Mouse (Mus musculus): ENCODE measurements at regions not wholly inside any gene's neighbourhood (a gene's known extent, or its start where the extent isn't known, plus 50 kb on each side); places are given as distances from the start of the nearest gene placed in this dataset.

DNA sequence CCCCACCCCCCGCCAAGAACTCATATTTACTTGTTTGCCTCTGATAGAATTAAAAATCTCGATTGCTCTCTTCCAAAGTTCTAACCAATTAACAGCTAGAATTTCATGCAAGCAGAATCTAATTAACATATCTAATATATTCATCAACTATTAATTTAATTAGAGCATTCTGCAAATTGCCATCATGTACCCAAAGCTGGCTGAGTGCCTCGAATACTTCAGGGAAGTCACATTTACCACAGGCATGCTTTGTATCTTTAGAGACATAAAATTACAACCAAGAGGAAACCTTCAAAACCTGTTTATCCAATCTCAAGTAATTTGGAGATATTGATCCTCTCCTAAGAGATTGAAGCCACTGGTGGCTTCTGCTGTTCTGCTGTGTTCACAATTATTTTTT, 401.6 kb upstream of the Nmur2 start:
- H3K9me3 ChIP-seq (replicated peaks): no peaks in the 10 kb centered on the region
- no peak overlapping the region for H3K4me3 ChIP-seq
- H3K4me1 ChIP-seq: no peaks in the 10 kb centered on the region
- DNase-seq (ENCODE audit: low spot score): no peak
- H3K36me3 ChIP-seq: no peaks in the 10 kb centered on the region
- WGBS: 88% methylated on average over 3 of the region's 3 CpGs
- H3K27ac ChIP-seq (replicated peaks): no peak overlapping the region
- H3K27me3 ChIP-seq (ENCODE audit: low read depth, poor library complexity, severe bottlenecking): no peaks in the 10 kb centered on the region

DNA sequence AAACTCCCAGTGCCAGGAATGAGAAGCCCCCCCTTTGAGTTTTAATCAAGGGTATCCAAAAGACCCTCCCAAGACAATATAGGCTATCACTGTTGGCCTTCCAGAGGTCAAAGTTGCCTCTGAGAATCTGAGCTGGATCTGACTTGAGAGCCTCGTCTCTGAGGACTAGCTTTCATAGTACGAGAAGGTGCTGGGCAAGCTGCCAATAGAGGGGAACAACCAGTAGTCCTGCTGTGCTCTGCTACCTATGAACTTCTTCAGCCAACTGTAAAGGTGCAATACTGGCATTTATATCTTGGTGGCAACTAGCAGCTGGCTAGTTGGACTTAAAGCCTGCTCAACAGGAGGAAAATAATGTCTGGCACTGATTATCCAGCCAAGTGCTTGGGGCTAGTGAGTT, 400.3 kb upstream of the Nmur2 start:
- no peaks in the 10 kb centered on the region for H3K9me3 ChIP-seq (replicated peaks)
- DNase-seq (ENCODE audit: low spot score): no peak
- no peaks in the 10 kb centered on the region for H3K36me3 ChIP-seq
- WGBS: 73% methylated on average over 2 of the region's 2 CpGs
- H3K4me1 ChIP-seq: no peaks in the 10 kb centered on the region
- H3K27me3 ChIP-seq (ENCODE audit: low read depth, poor library complexity, severe bottlenecking): no peaks in the 10 kb centered on the region
- H3K27ac ChIP-seq (replicated peaks): no peak overlapping the region
- no peak overlapping the region for H3K4me3 ChIP-seq

DNA sequence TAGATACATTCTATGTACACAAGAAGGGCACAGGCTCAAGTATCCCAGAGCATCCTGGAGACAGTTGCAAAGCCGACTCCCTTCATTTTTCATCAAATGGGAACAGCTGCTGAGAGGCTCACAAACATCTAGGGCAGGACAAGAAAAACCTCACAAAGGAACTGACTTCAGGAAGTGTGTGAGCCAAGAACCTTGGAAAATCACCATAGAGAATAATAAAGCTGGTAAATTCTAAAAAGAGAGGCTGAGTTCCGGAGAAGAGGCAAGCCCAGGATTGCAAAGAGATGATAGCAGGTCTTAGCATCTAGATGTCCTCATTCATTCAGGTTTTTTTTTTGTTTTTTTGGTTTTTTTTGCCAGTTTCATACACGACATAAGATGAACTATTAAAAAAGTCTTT, 390.3 kb upstream of the Nmur2 start:
- Histone ChIP-seq H3K36me3 (no peaks in the 10 kb centered on the region), H3K9me3 (replicated peaks) (no peaks in the 10 kb centered on the region), H3K27ac (replicated peaks) (no peak overlapping the region), H3K27me3 (ENCODE audit: low read depth, poor library complexity, severe bottlenecking) (no peaks in the 10 kb centered on the region), H3K4me1 (no peaks in the 10 kb centered on the region), H3K4me3 (no peak overlapping the region)
- DNase-seq (ENCODE audit: low spot score): no peak
- WGBS: 91% methylated on average over 3 of the region's 3 CpGs

DNA sequence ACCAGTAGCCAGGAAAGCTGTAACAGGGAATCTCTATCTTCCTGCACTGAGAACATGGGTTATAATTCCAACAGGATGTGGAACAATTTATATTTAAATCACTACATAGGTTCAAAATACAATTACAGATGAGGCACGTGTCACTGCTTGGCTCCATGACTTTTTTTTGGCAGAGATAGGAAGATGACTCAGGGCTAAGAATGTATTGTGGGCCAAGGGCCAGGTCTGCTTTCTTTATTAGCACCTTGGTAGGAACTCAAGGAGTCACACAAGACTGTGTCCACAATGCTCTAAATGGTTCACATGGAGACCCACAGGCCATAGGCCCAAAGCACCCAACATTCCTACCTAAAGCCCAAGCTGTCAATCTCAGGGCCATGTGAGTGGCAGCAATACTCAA, 344.0 kb upstream of the Nmur2 start:
- WGBS: 86% methylated on average over 1 of the region's 1 CpGs
- Histone ChIP-seq H3K4me1 (no peaks in the 10 kb centered on the region), H3K27ac (replicated peaks) (no peak overlapping the region), H3K9me3 (replicated peaks) (no peaks in the 10 kb centered on the region), H3K4me3 (no peak overlapping the region), H3K36me3 (no peaks in the 10 kb centered on the region), H3K27me3 (ENCODE audit: low read depth, poor library complexity, severe bottlenecking) (no peaks in the 10 kb centered on the region)
- DNase-seq (ENCODE audit: low spot score): no peak

DNA sequence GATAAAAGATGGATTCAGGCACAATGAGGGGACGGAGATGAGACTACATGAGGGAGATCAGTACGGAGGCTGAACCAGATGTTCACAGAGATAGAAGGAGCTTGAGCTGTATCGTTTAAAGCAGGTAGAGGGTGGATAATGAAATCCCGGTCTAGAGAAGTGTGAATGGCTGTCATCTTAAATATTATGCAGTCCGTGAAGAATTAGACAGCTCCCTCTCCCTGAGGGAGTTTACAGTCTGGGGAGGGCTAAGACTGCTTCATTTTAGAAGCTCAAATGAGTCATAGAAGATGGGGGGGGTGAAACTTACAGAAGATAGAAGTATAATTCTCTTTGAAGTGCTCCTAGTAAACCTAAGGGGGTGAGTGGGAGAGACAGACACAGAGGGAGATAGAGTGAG, 336.7 kb upstream of the Nmur2 start:
- Histone ChIP-seq H3K4me3 (no peak overlapping the region), H3K36me3 (no peaks in the 10 kb centered on the region), H3K27me3 (ENCODE audit: low read depth, poor library complexity, severe bottlenecking) (no peaks in the 10 kb centered on the region), H3K4me1 (no peaks in the 10 kb centered on the region), H3K27ac (replicated peaks) (no peak overlapping the region), H3K9me3 (replicated peaks) (no peaks in the 10 kb centered on the region)
- no peak for DNase-seq (ENCODE audit: low spot score)
- 93% methylated on average over 5 of the region's 5 CpGs for WGBS

DNA sequence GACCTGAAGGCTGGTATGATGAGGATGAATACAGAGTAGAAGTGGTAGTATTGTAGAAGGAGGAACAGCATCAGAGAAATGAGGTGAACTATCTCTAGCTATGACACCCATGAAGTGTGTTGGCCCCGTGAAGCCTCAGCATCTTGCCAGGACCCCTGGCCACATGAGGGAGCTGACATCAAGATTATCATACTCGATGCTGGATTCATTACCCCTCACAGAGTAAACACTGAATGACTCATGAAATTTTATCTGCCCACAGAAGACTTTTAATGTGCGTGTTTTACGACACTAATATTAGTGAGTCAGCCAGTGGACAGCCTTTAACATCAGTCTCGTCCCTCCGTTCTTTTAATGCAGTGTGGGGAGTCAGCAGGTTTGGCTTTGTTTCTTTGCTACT, 333.5 kb upstream of the Nmur2 start:
- Histone ChIP-seq H3K4me1 (no peaks in the 10 kb centered on the region), H3K27ac (replicated peaks) (no peak overlapping the region), H3K4me3 (no peak overlapping the region), H3K9me3 (replicated peaks) (no peaks in the 10 kb centered on the region), H3K27me3 (ENCODE audit: low read depth, poor library complexity, severe bottlenecking) (no peaks in the 10 kb centered on the region), H3K36me3 (no peaks in the 10 kb centered on the region)
- WGBS: 83% methylated on average over 6 of the region's 6 CpGs
- no peak for DNase-seq (ENCODE audit: low spot score)

DNA sequence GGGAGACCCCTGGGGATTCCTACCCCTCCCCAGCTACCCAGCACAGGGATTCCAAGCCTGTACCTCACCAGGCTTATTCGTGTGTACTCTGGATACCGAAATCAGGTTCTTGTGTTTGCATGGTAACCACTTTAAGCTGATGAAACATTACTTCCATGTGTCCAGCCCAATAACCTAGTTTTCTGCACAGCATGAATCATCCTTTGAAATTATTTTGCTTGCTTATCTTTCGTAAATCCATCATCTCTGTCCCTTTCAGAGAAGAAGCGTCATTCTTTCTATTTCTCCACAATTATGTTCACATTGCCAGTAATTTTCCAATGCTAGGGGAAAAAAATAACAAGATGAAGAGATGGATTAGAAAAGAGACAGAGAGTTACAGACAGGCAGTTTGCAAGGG, 332.8 kb upstream of the Nmur2 start:
- Histone ChIP-seq H3K4me1 (no peaks in the 10 kb centered on the region), H3K27ac (replicated peaks) (no peak overlapping the region), H3K27me3 (ENCODE audit: low read depth, poor library complexity, severe bottlenecking) (no peaks in the 10 kb centered on the region), H3K9me3 (replicated peaks) (no peaks in the 10 kb centered on the region), H3K36me3 (no peaks in the 10 kb centered on the region), H3K4me3 (no peak overlapping the region)
- 81% methylated on average over 4 of the region's 4 CpGs for WGBS
- DNase-seq (ENCODE audit: low spot score): no peak

DNA sequence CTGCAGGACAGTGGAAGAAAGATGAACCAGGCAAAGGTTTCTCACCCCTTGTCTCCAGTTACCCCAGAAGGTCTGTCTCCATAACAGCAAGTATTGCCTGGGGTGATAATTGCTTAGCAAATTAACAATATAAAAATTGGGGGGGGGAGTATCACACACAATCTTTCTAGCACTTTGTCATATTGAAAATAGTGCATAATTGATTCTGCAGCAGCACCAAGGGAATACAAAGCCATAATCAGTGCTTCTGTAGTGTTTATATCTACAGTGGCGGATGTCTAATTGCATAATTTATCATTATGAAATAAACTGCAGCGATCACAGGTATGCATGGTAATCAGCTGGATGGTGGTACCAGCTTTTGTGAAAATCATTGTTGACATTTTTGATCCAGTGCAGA, 316.9 kb upstream of the Nmur2 start:
- H3K9me3 ChIP-seq (replicated peaks): no peaks in the 10 kb centered on the region
- no peaks in the 10 kb centered on the region for H3K36me3 ChIP-seq
- WGBS: 86% methylated on average over 2 of the region's 2 CpGs
- no peak for DNase-seq (ENCODE audit: low spot score)
- H3K27ac ChIP-seq (replicated peaks): no peak overlapping the region
- no peak overlapping the region for H3K4me3 ChIP-seq
- no peaks in the 10 kb centered on the region for H3K27me3 ChIP-seq (ENCODE audit: low read depth, poor library complexity, severe bottlenecking)
- no peaks in the 10 kb centered on the region for H3K4me1 ChIP-seq

DNA sequence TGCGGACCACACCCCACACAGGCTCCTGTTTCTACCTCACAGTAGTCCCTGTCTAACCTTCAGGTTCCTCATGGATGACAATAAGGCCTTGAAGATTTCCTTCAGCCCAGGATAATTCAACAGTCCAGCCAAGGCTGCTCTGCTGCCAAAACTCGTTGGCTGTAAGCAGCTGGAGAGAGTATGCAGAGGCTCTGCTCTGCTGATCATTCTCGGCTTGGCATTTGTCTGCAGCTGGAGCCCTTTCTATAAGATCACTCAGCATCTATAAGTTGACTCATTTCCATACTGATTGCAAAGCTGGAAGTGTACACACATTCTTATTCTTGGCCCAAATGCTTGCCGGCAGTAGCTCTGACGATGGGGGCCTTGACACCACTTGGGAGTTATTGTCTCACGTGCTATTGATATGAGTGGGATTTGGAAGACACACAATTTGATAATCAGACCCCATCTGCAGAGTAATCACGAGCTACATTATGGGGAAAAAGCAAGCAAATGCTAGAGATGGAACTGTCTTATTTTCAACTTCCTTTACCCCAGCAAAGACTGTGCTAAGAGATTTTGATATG, 311.1 kb upstream of the Nmur2 start:
- H3K4me1 ChIP-seq: no peaks in the 10 kb centered on the region
- H3K27me3 ChIP-seq (ENCODE audit: low read depth, poor library complexity, severe bottlenecking): no peaks in the 10 kb centered on the region
- DNase-seq (ENCODE audit: low spot score): no peak
- H3K4me3 ChIP-seq: no peak overlapping the region
- no peak overlapping the region for H3K27ac ChIP-seq (replicated peaks)
- no peaks in the 10 kb centered on the region for H3K9me3 ChIP-seq (replicated peaks)
- 77% methylated on average over 7 of the region's 7 CpGs for WGBS
- H3K36me3 ChIP-seq: no peaks in the 10 kb centered on the region

DNA sequence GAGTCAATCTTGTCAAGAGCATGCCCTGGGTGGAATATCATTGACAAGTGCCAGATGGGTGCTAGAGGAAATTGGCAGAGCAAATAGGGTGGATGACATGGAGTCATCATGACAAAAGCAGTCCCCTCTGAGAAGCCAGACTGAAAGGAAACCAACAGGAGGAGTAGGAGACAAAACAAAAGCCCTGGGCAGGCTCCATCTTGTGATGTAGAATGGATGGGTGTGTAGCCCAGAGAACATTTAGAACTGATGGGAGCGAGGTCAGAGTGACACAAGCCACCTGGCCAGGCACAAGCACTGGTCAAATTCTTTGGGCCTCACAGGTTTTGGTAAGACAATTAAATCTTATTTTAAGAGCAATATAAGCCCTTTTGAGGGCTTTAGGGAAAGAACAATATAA, 310.4 kb upstream of the Nmur2 start:
- Histone ChIP-seq H3K4me1 (no peaks in the 10 kb centered on the region), H3K27me3 (ENCODE audit: low read depth, poor library complexity, severe bottlenecking) (no peaks in the 10 kb centered on the region), H3K9me3 (replicated peaks) (no peaks in the 10 kb centered on the region), H3K27ac (replicated peaks) (no peak overlapping the region), H3K4me3 (no peak overlapping the region), H3K36me3 (no peaks in the 10 kb centered on the region)
- 72% methylated on average over 1 of the region's 1 CpGs for WGBS
- DNase-seq (ENCODE audit: low spot score): no peak

DNA sequence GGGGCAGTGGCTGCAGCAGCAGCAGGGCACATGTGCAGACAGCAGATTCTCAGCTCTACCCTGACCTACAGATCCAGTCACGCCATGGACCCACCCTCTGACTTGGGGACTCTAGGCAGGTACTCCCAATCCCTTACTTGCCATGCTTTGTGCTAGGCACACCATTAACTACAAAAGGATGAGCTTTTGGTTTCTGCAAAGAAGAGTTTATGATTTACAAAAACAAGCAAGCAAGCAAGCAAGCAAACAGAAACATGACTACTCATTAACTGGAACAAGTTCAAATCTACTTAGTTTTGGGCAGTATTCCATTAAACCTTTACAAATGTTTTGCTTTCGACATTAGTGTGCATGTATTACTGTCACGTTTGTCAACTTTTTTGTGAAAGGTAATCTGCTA, 309.0 kb upstream of the Nmur2 start:
- Histone ChIP-seq H3K4me3 (no peak overlapping the region), H3K27ac (replicated peaks) (no peak overlapping the region), H3K4me1 (no peaks in the 10 kb centered on the region), H3K9me3 (replicated peaks) (no peaks in the 10 kb centered on the region), H3K36me3 (no peaks in the 10 kb centered on the region), H3K27me3 (ENCODE audit: low read depth, poor library complexity, severe bottlenecking) (no peaks in the 10 kb centered on the region)
- WGBS: 92% methylated on average over 3 of the region's 3 CpGs
- no peak for DNase-seq (ENCODE audit: low spot score)

DNA sequence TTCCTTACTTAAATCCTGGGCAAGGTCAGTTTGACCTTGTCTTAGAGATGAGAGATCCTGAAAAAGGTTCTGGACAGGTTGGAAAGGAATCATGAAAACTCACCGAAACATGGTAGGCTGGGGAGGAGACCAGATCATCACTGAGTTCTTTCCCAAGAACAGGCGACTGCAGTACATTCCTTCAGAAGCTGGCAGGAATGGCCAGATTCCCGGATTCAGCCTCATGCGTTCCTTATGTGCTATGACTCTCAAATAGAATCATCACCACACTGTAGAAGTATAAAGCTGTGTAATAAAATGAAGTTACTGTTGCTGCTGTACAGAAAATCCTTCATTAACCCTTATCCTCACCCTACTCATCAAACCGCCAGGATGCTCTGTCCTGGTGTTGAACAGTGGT, 307.6 kb upstream of the Nmur2 start:
- WGBS: 88% methylated on average over 5 of the region's 5 CpGs
- no peak overlapping the region for H3K4me3 ChIP-seq
- H3K9me3 ChIP-seq (replicated peaks): no peaks in the 10 kb centered on the region
- DNase-seq (ENCODE audit: low spot score): no peak
- no peaks in the 10 kb centered on the region for H3K27me3 ChIP-seq (ENCODE audit: low read depth, poor library complexity, severe bottlenecking)
- H3K4me1 ChIP-seq: no peaks in the 10 kb centered on the region
- no peak overlapping the region for H3K27ac ChIP-seq (replicated peaks)
- no peaks in the 10 kb centered on the region for H3K36me3 ChIP-seq

DNA sequence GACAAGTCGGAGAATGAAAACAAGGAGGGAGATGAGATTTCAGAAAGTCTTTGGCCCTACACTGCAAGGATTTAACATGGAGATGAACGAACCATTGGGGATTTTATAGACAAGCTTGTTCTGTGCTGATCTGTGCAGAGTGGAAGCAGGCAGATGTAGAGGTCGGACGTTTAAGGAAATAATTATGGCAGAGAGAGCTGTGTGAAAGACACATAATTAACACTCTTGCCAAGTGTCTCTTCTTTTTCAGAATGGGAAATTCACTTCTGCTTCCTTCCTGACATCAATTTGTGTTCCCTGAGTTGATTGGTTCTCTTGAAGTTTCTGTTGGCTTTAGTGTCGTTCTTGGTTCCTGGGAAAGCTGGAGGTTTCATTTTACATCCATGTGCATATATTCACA, 302.3 kb upstream of the Nmur2 start:
- WGBS: 88% methylated on average over 5 of the region's 5 CpGs
- Histone ChIP-seq H3K36me3 (no peaks in the 10 kb centered on the region), H3K4me1 (no peaks in the 10 kb centered on the region), H3K9me3 (replicated peaks) (no peaks in the 10 kb centered on the region), H3K4me3 (no peak overlapping the region), H3K27me3 (ENCODE audit: low read depth, poor library complexity, severe bottlenecking) (no peaks in the 10 kb centered on the region), H3K27ac (replicated peaks) (no peak overlapping the region)
- no peak for DNase-seq (ENCODE audit: low spot score)

DNA sequence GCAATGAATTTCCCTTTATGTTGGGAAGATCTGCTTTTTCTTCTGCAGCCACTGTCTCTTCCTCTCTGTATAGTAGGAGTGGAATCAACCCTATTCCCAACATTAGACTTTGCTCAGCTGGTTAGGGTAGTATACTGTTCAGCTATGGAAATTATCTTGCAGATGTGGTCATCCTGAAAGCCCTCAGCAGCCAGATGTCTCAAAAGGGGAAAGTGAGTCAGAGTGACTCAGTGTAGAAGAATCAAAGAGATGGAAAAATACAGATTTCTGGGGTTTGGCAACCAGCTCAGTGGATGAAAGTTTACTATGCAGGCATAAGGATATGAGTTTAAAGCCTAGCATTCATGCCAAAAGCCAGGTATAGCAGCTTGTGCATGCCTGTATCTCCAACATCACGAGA, 300.9 kb upstream of the Nmur2 start:
- Histone ChIP-seq H3K4me3 (no peak overlapping the region), H3K9me3 (replicated peaks) (no peaks in the 10 kb centered on the region), H3K27me3 (ENCODE audit: low read depth, poor library complexity, severe bottlenecking) (no peaks in the 10 kb centered on the region), H3K4me1 (no peaks in the 10 kb centered on the region), H3K27ac (replicated peaks) (no peak overlapping the region), H3K36me3 (no peaks in the 10 kb centered on the region)
- no peak for DNase-seq (ENCODE audit: low spot score)
- WGBS: 81% methylated on average over 1 of the region's 1 CpGs

Measured in midbrain, embryonic 10.5 days (tissue).